Mouse (Mus musculus) olfactory bulb, adult 2 months (tissue): ENCODE results near the gene Gdf7. TPM values are rescaled to one million over a fixed set of nuclear protein-coding genes. Genes with fewer than 3 reads are reported as not detected.

Source experiments
- H3K27ac ChIP-seq: fragments of 200-500 bp; 2 replicates; pipeline ENCODE4 v1.5.1; 2012; ENCODE audit warnings: low read depth, low read length; ENCODE audit not compliant: insufficient read depth
- H3K4me1 ChIP-seq: fragments of 200-500 bp; 2 replicates; pipeline ENCODE4 v1.6.1; 2012; ENCODE audit warnings: low read length; ENCODE audit not compliant: control insufficient read depth, insufficient read depth
- H3K4me3 ChIP-seq: fragments of 200-500 bp; 2 replicates; pipeline ENCODE4 v1.5.1; 2012; ENCODE audit warnings: mild to moderate bottlenecking, low read depth, low read length, moderate library complexity; ENCODE audit not compliant: insufficient read depth
- CTCF ChIP-seq: fragments of 200-500 bp; IDR thresholded peaks from 2 replicates; pipeline ENCODE4 v1.5.1; 2012; ENCODE audit warnings: low read depth, mild to moderate bottlenecking, low read length, moderate library complexity; ENCODE audit not compliant: insufficient read depth
- POLR2A ChIP-seq: fragments of 200-500 bp; IDR thresholded peaks from 2 replicates; pipeline ENCODE4 v1.6.1; 2012; ENCODE audit warnings: mild to moderate bottlenecking, low read depth, low read length, moderate library complexity; ENCODE audit not compliant: insufficient read depth
- WGBS: fragments of 180-500 bp; shearing (Covaris S2); methylation state at CpG from one replicate; pipeline ENCODE4 v1.1.7; 2018; 5-methylcytosine and 5-hydroxymethylcytosine counted together
- polyA plus RNA-seq: library from polyadenylated mRNA; stranded (reverse); fragments of >200 nt; gene quantifications from 2 replicates; pipeline ENCODE4 v1.2.4, GENCODE M21; 2012; ENCODE audit warnings: low replicate concordance; ENCODE audit not compliant: missing spikeins, insufficient read depth, insufficient read length

The Gdf7 gene
- polyA plus RNA-seq, 1 experiment, result not detected

- 35% methylated on average over 15 of the region's 15 CpGs for WGBS
- H3K4me3 ChIP-seq, result no peak overlapping the region; the same call in 1 of the 2 replicates
- TF ChIP-seq CTCF, result no peak
- H3K4me1 ChIP-seq, result 0 out of 2 replicates have a peak, but pooled peaks cover 2% of the 10 kb centered on the region
- H3K27ac ChIP-seq, result no peak overlapping the region
These were observed 10.4 kb downstream of the Gdf7 start for GRCm38 (mm10) chr12:8291157-8291853.

DNA sequence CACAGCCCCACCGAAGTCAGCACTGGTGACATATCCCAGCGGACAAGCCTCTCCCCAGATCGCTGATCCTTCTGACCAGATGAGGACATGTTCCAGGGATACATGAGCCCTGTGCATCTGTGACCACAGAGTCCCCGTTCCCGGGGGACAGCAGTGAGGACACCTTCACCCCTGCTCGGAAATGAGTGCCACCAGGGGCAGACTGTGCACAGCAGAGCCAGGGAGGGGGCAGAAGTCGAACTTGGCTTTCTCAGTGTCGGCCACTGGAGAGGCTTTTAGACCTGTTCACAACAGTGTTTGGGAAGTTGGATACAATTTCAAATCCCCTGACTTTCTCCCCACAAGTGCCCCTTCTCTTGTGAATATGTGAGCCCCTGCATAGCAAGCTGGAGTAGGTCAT lies 12.3 kb downstream of the Gdf7 start:
- TF ChIP-seq POLR2A (no peak), CTCF (no peak)
- 87% methylated on average over 8 of the region's 8 CpGs for WGBS
- H3K4me3 ChIP-seq, result no peak overlapping the region
- H3K4me1 ChIP-seq, result 0 out of 2 replicates have a peak, but pooled peaks cover 2% of the 10 kb centered on the region
- H3K27ac ChIP-seq, result no peak overlapping the region

DNA sequence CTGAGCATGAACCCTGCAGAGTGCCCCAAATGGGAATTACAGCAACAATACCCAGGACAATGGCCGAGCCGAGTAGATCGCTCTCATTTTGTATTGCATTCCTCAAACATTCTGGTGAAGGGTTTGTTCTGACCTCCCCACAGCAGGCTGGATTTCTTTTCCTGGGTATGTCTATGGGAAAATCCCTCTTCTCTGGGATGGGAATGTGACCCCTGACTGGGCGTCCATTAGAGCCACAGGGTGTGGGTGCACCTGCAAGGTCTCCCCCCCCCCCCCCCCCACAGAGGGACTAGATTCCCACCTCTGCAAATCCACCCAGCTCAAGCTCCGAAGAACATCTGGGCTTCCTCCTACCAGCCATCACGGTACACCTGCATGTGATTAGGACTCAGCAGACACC lies 12.7 kb downstream of the Gdf7 start:
- 68% methylated on average over 6 of the region's 6 CpGs for WGBS
- Histone ChIP-seq H3K4me3 (no peak overlapping the region), H3K4me1 (0 out of 2 replicates have a peak, but pooled peaks cover 2% of the 10 kb centered on the region), H3K27ac (no peak overlapping the region)
- TF ChIP-seq CTCF (no peak), POLR2A (no peak)

GRCm38 (mm10) chr12:8287970-8288369 lies 13.8 kb downstream of the Gdf7 start:
- Histone ChIP-seq H3K4me3 (no peak overlapping the region), H3K4me1 (0 out of 2 replicates have a peak, but pooled peaks cover 2% of the 10 kb centered on the region), H3K27ac (no peak overlapping the region)
- no peak for TF ChIP-seq CTCF
- no peak for TF ChIP-seq POLR2A
- whole genome bisulfite sequencing, result 71% methylated on average over 3 of the region's 3 CpGs

DNA sequence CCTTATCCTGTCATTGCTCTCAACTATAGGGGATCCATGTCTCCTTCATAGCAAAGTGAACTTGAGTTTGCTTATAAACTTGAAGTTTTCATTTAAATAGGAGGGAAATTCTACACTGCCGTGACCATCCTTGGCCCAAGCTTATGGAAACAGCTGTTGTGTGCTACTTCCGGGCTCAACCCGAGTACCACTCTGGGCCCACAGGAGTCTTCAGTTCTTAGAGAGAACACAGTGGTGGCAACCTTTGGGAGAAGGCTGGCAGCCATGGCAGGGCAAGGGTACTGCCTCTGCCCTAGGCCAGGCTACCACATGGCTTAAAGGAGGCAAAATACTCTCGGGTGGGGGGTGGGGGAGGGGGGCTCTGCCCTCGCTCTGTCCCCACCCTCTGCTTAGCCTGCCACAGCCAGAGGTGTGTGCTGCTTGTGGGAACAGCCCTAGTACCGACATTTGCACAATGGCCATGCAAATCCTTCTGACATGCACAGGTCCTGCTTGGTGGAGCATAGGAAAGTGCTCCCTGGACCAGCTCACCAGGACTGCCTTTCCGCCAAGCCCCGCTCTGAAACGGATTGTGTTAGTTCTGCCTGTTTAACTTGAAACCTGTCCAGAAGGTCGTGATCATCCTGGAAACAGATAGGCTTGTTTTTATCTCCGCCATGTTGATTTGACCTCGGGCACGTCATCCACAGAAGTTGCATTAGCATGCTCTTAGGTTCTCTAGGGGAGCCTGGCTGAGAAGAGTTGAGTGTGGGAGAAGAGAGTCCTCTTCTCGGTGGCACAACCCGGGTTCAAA lies 20.3 kb downstream of the Gdf7 start:
- TF ChIP-seq CTCF, result no peak
- no peak for TF ChIP-seq POLR2A
- Histone ChIP-seq H3K27ac (no peak overlapping the region), H3K4me3 (no peak overlapping the region), H3K4me1 (no peaks in the 10 kb centered on the region)
- 87% methylated on average over 15 of the region's 15 CpGs for WGBS

DNA sequence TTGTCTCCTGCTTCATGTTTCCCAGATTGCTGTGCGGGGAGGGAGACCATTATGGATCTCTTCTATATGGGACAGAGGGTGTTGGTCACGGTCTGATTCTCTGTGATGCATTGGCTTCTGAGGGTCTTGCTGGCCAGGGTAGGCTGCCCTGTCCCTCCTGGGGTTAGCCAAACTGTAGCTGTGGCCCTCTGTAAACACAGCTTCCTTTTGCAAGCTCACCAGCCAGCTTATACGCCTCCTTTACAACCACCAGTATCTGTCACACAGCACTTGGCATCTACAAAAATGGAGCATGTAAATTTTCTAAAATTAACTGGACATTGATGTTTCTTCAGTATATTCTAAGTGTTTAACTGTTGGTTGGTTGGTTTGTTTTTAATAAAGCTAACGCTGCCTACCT lies 26.3 kb downstream of the Gdf7 start:
- 94% methylated on average over 4 of the region's 4 CpGs for WGBS
- TF ChIP-seq CTCF, result no peak
- TF ChIP-seq POLR2A, result no peak
- Histone ChIP-seq H3K27ac (no peak overlapping the region), H3K4me1 (no peaks in the 10 kb centered on the region), H3K4me3 (no peak overlapping the region)

GRCm38 (mm10) chr12:8273471-8274171 lies 28.1 kb downstream of the Gdf7 start:
- 95% methylated on average over 6 of the region's 6 CpGs for WGBS
- Histone ChIP-seq H3K27ac (no peak overlapping the region), H3K4me3 (no peak overlapping the region), H3K4me1 (no peaks in the 10 kb centered on the region)
- no peak for TF ChIP-seq POLR2A
- no peak for TF ChIP-seq CTCF

DNA sequence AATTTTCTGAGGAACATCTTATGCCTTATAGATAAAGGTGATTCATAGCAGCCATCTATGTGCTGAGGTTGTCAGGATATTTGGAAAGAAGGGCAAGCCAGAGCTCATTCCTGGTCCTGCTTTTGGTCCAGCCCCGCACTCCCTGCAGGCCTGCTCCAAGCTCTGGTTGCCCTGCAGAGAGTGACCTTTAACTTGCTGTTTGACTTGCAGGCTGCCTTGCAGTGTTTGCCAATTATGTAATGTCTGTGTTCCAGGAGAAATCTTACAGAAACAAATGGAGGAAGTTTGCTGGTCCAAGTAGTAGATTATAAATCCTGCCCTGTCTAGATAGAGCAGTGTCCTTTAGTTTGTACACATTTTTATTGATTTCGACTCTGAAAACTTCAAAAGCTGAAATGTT lies 30.3 kb downstream of the Gdf7 start:
- H3K4me1 ChIP-seq, result no peaks in the 10 kb centered on the region
- no peak overlapping the region for H3K4me3 ChIP-seq
- H3K27ac ChIP-seq, result no peak overlapping the region
- 94% methylated on average over 2 of the region's 2 CpGs for WGBS
- TF ChIP-seq POLR2A (no peak), CTCF (no peak)

DNA sequence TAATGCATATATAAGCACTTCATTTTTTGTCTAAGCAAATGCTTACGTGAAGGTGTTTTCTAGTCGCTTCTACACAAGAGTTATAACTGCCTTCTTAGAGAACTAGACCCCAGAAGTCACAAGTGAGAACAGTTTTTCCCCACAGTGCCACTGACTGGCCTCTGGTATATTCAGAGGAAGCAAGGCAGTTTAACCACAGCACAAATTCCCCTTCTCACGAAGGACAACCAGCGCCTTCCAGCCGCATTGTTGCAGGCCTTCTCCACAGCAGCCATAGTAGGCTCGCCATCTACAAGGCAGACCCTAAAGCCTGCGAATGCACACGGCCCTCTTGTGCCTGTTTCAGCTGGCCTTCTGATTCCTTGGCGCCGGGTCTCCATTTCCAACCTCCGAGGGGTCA lies 32.1 kb downstream of the Gdf7 start:
- TF ChIP-seq CTCF (no peak), POLR2A (no peak)
- H3K4me3 ChIP-seq, result no peak overlapping the region
- no peak overlapping the region for H3K27ac ChIP-seq
- no peaks in the 10 kb centered on the region for H3K4me1 ChIP-seq
- WGBS, result 94% methylated on average over 11 of the region's 11 CpGs
